Mouse (Mus musculus) left cerebral cortex, postnatal 36 days (tissue): Measurements from ENCODE around the gene Tiparp. TPM values are rescaled to one million over a fixed set of nuclear protein-coding genes. Genes with fewer than 3 reads are reported as not detected.

Experiments used
- DNase-seq, 2 experiments: peaks; one replicate each; pipeline ENCODE4 v3.0.0; 2021 to 2022; ENCODE audit warnings: low spot score in 2 of 2, mixed read lengths in 1 of 2
- intact Hi-C: fragments of 180-260 bp; cut with DNase I; formaldehyde crosslinking; loops from one replicate; pipeline ENCODE4 v1.15.1; 2025
- total RNA-seq, 2 experiments: library from RNA; stranded (reverse); gene quantifications; 2 replicates each; pipeline ENCODE4 v1.2.3; 2021

Gene Tiparp
- total RNA-seq, 2 experiments from 2014 or later, result 9.8 to 11.9 TPM

- no peak for DNase-seq
- intact Hi-C loops, result no loop called here
Measured at GRCm38 (mm10) chr3:65573516-65573915, 45.3 kb downstream of the Tiparp start.

- intact Hi-C loops, result no loop called here
- no peak for DNase-seq
Measured at GRCm38 (mm10) chr3:65577602-65578001, 49.4 kb downstream of the Tiparp start.

- intact Hi-C loops, result no loop called here
- DNase-seq, result no peak
Measured at GRCm38 (mm10) chr3:65579260-65579921, 51.2 kb downstream of the Tiparp start.

GRCm38 (mm10) chr3:65581596-65581995 is 53.4 kb downstream of the Tiparp start:
- intact Hi-C loops, result no loop called here
- no peak for DNase-seq

- intact Hi-C loops, result no loop called here
- DNase-seq, result no peak
Measured at GRCm38 (mm10) chr3:65584329-65584728, 56.1 kb downstream of the Tiparp start.

DNA sequence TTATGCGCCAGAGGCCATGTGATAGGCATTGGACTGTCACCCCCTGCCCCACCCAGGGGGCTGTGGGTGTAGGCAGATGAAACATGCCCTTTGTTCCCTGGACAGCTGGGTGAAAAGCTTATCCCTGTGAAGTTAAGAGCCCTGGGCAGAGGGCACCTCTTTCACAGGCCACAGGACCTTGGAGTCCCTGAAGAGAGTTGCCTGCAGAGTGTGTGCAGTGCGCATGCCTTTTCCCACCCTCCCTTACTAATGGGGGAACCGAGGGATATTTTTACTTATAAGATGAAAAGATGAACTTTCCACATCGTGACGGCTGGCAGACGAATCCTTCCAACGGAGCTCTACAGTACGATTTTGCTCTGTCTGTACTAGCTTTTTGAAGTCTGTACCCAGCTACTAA is 57.1 kb downstream of the Tiparp start:
- DNase-seq, result no peak
- intact Hi-C loops, result loop anchor here (5.0 kb wide), 1 partner anchor 72 kb away; no protein-coding TSS in a partner anchor

- intact Hi-C loops, result loop anchor here (5.0 kb wide), 1 partner anchor 71 kb away; no protein-coding TSS in a partner anchor
- DNase-seq, result no peak
Measured at GRCm38 (mm10) chr3:65585823-65586482, 57.7 kb downstream of the Tiparp start.

- intact Hi-C loops, result loop anchor here (5.0 kb wide), 1 partner anchor 71 kb away; no protein-coding TSS in a partner anchor
- peak; percentile 64 to 68 for DNase-seq
Measured at GRCm38 (mm10) chr3:65586483-65586905, 58.3 kb downstream of the Tiparp start.

DNA sequence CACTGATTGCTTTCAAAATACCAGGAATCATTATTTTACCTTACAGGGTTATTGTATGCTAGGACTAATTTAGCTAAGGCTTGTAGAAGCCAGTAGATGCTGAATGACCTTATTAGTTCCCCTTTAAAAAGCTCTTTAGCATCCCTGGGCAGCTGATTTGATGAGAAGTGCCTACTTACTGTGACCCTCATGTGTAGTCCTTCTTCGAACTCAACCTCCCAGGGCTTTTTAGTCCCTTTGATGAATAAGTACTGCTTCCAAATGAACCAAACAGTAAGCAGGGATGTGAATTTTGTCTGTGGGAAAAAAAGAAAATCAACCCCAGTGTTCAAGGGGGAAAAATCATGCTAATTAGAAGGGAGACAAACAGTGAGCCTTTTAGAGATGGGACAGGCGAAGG is 58.8 kb downstream of the Tiparp start:
- intact Hi-C loops, result loop anchor here (5.0 kb wide), 1 partner anchor 70 kb away; no protein-coding TSS in a partner anchor
- DNase-seq, result no peak

DNA sequence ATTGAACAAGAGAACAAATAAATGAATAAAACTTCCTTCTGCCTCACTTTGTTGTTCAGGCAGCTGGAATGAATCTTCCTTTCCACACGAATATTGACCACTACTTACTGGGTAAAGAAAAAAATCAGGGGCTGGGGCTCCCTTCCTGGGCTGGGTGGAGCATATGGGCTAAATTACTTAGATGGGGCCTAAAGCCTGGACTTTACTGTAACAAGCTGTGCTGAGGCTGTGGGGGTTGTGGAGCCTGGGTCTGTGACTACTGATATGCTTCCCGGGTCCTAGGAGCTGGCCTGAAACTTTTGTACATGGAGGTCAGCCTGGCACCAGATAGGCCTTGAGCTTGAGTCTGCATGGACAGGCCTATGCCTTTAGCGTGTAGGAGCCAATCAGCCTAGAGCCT is 60.2 kb downstream of the Tiparp start:
- intact Hi-C loops, result loop anchor here (5.0 kb wide), 1 partner anchor 69 kb away; no protein-coding TSS in a partner anchor

GRCm38 (mm10) chr3:65592850-65593249 is 64.6 kb downstream of the Tiparp start:
- no peak for DNase-seq
- intact Hi-C loops, result no loop called here

More for the DNA sequence above, 60.2 kb downstream of the Tiparp start:
- no peak for DNase-seq

GRCm38 (mm10) chr3:65594493-65594892 is 66.3 kb downstream of the Tiparp start:
- DNase-seq, result no peak
- intact Hi-C loops, result no loop called here

DNA sequence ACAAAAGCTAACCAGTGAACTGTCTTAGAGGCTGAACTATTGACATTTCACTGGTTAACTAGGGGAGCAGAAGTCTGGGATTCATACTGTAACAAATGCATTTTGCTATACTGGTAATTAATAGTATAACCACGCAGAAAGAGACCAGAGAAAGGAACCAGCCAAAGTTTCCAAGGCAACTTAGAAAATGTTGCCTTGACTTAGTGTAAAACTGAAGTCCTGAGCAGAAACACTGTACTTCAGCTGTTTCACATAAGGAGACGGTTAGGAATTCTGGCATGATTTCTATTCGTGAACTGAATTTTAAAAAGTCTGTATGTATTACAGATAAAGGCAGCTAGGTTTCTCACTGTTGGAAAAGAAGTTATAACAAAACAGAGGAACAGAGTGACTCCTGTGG is 67.0 kb downstream of the Tiparp start:
- intact Hi-C loops, result no loop called here
- no peak for DNase-seq

DNA sequence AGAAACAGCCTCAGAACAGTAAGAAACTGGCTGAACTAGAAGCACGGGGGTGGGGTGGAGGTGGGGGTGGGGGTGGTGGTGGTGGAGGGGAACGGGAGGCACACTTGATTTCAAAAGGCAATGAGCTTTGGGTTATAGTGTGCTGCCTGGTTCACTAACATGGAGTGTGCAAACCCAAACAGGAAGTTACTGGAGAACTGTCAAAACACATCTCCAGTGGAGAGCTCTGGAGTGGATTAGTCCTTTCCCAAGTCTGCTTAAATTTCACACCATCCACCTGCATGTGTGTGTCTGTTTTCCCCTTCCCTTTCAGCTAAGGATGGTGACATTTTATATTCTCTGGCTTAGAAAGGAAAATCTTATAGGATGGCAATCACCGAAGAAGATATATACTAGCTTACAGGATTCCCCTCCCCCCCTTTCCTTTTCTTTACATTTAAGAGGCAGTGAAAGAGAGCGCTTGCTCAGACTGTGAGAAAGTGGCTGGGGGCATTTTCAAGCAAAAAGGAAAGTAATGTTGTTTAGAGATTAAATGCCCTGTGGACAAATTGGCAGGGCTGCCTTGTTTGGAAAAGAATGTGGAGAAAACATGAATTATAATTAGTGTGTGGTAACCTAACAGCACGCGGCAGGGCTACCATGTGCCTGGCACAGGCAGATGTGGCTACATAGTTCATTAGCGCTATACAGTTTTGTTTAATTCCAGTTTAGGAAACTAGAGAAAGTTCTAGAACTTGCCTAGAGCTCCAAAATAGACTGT is 70.0 kb downstream of the Tiparp start:
- intact Hi-C loops, result no loop called here

DNA sequence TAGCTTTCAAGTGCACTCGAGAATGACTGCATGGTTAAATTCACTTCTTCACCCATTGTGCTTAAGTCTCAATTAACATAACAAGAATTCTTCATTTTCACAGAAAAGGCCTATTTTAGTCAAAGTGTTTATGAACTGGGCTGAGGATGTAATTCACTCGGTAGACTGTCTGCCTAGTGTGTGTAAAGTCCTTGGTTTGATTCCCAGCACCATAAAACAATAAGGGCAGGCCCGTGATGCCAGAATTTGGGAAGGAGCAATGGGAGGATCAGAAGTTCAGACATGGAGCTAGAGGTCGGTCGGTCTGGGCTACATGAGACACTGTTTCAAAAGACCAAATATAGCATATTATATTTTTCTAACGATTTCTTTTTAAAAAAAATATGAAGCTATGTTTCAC is 70.9 kb downstream of the Tiparp start:
- DNase-seq, result no peak
- intact Hi-C loops, result no loop called here

More for the DNA sequence above, 70.0 kb downstream of the Tiparp start:
- no peak for DNase-seq

DNA sequence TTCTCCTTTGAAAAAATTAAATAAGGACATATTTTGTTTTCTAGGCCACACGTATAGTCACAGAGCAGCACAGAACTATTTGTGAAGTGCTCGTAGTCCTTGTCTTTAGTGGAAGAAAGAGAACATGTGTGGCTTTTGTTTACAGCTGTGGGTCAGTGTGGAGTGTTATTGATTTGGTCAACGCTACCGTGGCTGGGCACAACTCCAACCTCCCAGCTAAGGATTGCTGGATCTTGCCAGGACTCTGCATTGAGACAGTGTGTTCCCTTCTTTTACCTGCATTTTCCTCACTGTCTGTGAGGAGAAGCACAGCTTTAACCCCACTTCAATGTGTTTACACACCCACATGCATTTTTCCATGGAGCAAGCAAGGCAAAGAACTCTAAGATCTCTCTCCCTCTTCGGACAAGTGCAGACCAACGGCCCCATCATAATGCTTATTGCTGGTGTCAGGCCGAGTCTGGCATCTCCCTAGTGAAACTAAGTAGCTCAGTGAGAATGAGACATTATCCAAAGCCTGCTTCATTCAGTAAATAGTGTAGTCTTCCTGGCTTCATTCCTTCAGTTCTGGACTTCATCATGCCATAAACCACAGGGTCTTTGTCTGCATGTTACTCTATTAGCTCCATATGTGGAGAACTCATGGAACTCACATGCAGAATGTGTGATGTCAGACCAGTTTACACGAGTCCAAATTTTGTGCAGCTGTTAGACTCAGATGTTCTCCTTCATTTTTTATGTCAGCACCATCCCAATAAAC is 73.3 kb downstream of the Tiparp start:
- intact Hi-C loops, result loop anchor here (5.0 kb wide), 1 partner anchor 51 kb away; no protein-coding TSS in a partner anchor
- no peak for DNase-seq

GRCm38 (mm10) chr3:65603392-65604055 is 75.3 kb downstream of the Tiparp start:
- intact Hi-C loops, result loop anchor here (5.0 kb wide), 1 partner anchor 49 kb away; no protein-coding TSS in a partner anchor
- DNase-seq, result no peak
